Mouse (Mus musculus) kidney, adult 2 months (tissue): Measurements from ENCODE around the gene Kazald1. TPM values are rescaled to one million over a fixed set of nuclear protein-coding genes. Genes with fewer than 3 reads are reported as not detected.
A peak's percentile ranks its signal among the peaks of the same experiment; 100 is the strongest.

Experiments
- DNase-seq: peaks from one replicate; pipeline ENCODE4 v3.0.0; 2021
- H3K27ac ChIP-seq: fragments of 200-500 bp; 2 replicates; pipeline ENCODE4 v1.5.1; 2012; ENCODE audit warnings: low read depth, low read length, control low read depth, inconsistent platforms; ENCODE audit not compliant: insufficient read depth
- H3K27me3 ChIP-seq: fragments of 200-500 bp; replicated peaks from 2 replicates; pipeline ENCODE4 v1.6.1; 2012; ENCODE audit warnings: mild to moderate bottlenecking, moderate library complexity, low read length, inconsistent platforms; ENCODE audit not compliant: control insufficient read depth, insufficient read depth
- H3K36me3 ChIP-seq: fragments of 200-500 bp; 2 replicates; pipeline ENCODE4 v1.6.1; 2012; ENCODE audit warnings: mild to moderate bottlenecking, moderate library complexity, low read length, inconsistent platforms; ENCODE audit not compliant: control insufficient read depth, insufficient read depth
- H3K4me1 ChIP-seq: fragments of 200-500 bp; 2 replicates; pipeline ENCODE4 v1.6.1; 2011; ENCODE audit warnings: low read length; ENCODE audit not compliant: control insufficient read depth, insufficient read depth
- H3K4me3 ChIP-seq: fragments of 200-500 bp; 2 replicates; pipeline ENCODE4 v1.5.1; 2011; ENCODE audit warnings: mild to moderate bottlenecking, low read depth, low read length, control low read depth; ENCODE audit not compliant: insufficient read depth
- CTCF ChIP-seq: fragments of 200-500 bp; conservative IDR thresholded peaks from 2 replicates; pipeline ENCODE4 v1.5.1; 2011; ENCODE audit warnings: low read depth, mild to moderate bottlenecking, control low read depth, low read length, moderate library complexity, mixed read lengths; ENCODE audit not compliant: insufficient read depth, insufficient read length
- POLR2A ChIP-seq: fragments of 200-500 bp; IDR thresholded peaks from one replicate; pipeline ENCODE4 v1.6.1; 2011; ENCODE audit warnings: low read depth, low read length, control low read depth
- WGBS: fragments of 180-500 bp; shearing (Covaris S2); methylation state at CpG from one replicate; pipeline ENCODE4 v1.1.7; 2018; 5-methylcytosine and 5-hydroxymethylcytosine counted together
- polyA plus RNA-seq: library from polyadenylated mRNA; depleted of rRNA; stranded (reverse); fragments of >200 nt; gene quantifications from 2 replicates; pipeline ENCODE4 v1.2.3, GENCODE M21; 2012

The Kazald1 gene
- polyA plus RNA-seq, 1 experiment = 1.9 TPM

DNA sequence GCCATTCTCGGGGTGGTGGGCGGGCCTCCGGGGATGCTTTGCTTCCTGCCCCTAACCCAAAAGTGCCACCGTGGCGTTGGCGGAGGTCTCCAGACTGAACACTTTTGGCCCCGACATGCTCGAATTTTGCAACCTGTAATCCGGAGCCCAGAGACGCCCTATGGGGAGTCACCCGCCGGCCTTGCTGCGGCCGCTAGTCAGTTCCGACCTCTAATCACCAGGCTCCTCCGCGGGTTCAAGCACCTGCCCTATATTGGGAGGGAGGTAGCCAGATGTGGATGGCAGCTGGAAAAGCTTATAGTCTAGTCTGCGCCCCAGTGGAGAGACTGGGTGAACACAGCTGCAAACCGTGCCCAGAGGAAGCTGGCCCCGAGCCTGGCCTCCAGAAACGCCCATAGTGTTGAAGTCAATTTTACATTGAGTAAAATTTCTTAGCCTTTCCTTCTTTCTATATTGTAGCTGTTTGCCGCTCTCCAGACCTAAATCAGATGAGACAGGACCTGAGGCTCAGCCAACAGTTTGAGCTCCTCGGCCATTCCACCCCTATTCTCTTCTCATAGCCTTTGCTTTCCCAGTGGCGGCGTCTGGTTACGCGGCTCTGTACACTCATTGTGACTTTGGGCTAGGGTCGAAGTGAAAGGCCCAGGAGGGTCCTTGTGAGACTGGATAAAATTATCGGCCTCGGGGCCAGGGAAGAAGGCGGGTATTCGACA, 438 bp downstream of the Kazald1 start:
- Histone ChIP-seq H3K36me3 (no peaks in the 10 kb centered on the region), H3K27ac (no peak overlapping the region), H3K4me3 (peak overlapping the region; percentile 55), H3K27me3 (no peaks in the 10 kb centered on the region), H3K4me1 (no peaks in the 10 kb centered on the region)
- WGBS = 6% methylated on average over 32 of the region's 32 CpGs
- DNase-seq = no peak
- TF ChIP-seq CTCF = 0 out of 2 replicates have a peak, but pooled peaks have one; percentile 8
- TF ChIP-seq POLR2A = no peak

- no peak for TF ChIP-seq POLR2A
- TF ChIP-seq CTCF = no peak
- 38% methylated on average over 17 of the region's 17 CpGs for WGBS
- H3K4me3 ChIP-seq = no peak overlapping the region
- no peak overlapping the region for H3K27ac ChIP-seq
- no peaks in the 10 kb centered on the region for H3K36me3 ChIP-seq
- no peak for DNase-seq
- no peaks in the 10 kb centered on the region for H3K27me3 ChIP-seq
- H3K4me1 ChIP-seq = no peaks in the 10 kb centered on the region
Observed at GRCm38 (mm10) chr19:45076036-45076575, 1.1 kb downstream of the Kazald1 start.

GRCm38 (mm10) chr19:45076586-45077510, 1.8 kb downstream of the Kazald1 start:
- Histone ChIP-seq H3K36me3 (no peaks in the 10 kb centered on the region), H3K27me3 (no peaks in the 10 kb centered on the region), H3K27ac (no peak overlapping the region), H3K4me1 (no peaks in the 10 kb centered on the region), H3K4me3 (peak overlapping the region; percentile 38)
- WGBS = 3% methylated on average over 62 of the region's 62 CpGs
- TF ChIP-seq POLR2A (no peak), CTCF (peak; percentile 47)
- peak; percentile 68 for DNase-seq

DNA sequence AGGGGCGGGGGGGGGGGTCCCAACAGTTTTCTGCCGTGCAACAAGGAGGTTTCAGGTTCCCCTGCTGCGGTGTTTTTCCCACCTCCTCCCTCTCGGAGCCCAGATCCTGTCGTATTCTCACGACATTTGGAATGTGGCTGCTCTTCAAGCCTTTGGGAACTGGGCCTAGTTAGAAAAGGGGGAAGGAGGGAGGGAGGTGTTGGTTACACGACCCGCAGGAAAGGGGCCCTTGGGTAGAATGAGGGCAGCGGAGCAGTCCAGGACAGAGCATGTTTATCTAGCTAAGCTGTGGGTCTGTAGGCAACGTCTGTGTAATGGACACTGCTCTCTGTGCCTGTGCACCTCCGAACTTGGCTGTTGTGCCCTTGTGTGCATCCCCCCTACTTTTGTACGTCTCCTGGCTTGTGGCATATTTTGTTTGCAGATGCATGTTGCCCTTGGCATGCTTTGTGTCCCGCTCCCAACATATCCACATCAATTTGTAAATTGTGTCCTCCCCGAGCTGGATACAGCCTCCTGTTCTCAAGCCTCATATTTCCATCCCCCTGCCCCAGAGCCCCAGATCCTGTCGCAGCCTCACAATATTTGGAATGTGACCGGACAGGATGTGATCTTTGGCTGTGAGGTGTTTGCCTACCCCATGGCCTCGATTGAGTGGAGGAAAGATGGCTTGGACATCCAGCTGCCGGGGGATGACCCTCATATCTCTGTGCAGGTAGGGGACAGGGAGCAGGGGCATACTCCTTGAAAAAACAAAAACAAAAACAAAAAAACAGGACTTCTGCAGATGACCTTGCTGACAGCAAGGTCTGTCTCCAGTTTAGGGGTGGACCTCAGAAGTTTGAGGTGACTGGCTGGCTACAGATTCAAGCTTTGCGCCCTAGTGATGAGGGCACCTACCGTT, 3.0 kb downstream of the Kazald1 start:
- no peak overlapping the region for H3K27ac ChIP-seq
- no peaks in the 10 kb centered on the region for H3K27me3 ChIP-seq
- DNase-seq = no peak
- H3K36me3 ChIP-seq = no peaks in the 10 kb centered on the region
- no peaks in the 10 kb centered on the region for H3K4me1 ChIP-seq
- WGBS = 37% methylated on average over 20 of the region's 20 CpGs
- H3K4me3 ChIP-seq = no peak overlapping the region
- TF ChIP-seq POLR2A (no peak), CTCF (no peak)

- peak overlapping the region; percentile 28; the same call in 1 of the 2 replicates for H3K4me3 ChIP-seq
- H3K4me1 ChIP-seq = no peaks in the 10 kb centered on the region
- WGBS = 16% methylated on average over 17 of the region's 17 CpGs
- no peaks in the 10 kb centered on the region for H3K36me3 ChIP-seq
- H3K27ac ChIP-seq = no peak overlapping the region
- DNase-seq = no peak
- H3K27me3 ChIP-seq = no peaks in the 10 kb centered on the region
- TF ChIP-seq CTCF (0 out of 2 replicates have a peak, but pooled peaks have one; percentile 23), POLR2A (no peak)
Observed at GRCm38 (mm10) chr19:45078971-45079764, 4.1 kb downstream of the Kazald1 start.

DNA sequence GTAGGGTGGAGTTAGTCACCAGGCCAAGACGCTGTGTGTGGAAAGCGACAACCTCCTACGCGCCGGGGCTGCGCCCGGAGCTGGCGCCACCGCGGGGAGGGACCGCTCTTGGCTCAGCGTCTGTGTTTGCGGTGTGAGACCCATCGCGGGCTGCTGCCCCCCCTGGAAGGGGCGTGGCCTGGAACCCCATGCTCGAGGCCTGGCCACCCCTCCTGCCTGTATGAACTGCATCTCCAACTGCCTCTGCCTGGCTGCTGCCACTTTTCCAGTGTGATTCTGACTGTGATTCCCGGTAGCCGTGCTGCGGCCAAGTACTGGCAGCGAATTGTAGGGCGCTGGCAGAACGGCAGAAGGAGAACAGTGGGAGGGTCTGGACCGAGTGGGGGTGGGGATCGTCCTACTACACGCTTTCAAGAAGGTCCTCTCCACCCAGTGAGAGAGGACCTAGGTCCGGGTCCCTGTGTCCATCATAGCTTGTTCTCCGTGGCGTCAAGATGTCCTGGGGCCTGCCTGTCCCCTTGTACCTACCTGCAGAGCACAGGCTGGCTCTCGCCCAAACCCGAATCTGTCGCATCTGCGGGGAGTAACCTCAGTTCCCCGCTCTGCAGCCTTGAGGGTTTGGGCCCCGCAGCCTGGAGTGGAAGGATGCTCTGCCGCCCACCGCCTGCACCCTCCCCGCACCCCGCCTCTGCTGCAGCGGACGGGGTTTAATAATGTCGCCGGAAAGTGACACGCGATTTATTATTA, 4.9 kb downstream of the Kazald1 start:
- Histone ChIP-seq H3K4me3 (peak overlapping the region; percentile 28; the same call in 1 of the 2 replicates), H3K27me3 (no peaks in the 10 kb centered on the region), H3K4me1 (no peaks in the 10 kb centered on the region), H3K27ac (no peak overlapping the region), H3K36me3 (no peaks in the 10 kb centered on the region)
- TF ChIP-seq CTCF (no peak), POLR2A (no peak)
- 2% methylated on average over 45 of the region's 45 CpGs for WGBS
- DNase-seq = peak; percentile 65
